Mouse (Mus musculus) MEL (cell line): ENCODE data around the gene Sult6b2. TPM values are rescaled to one million over a fixed set of nuclear protein-coding genes. Genes with fewer than 3 reads are reported as not detected.

Source experiments
- DNase-seq: peaks from one replicate; pipeline ENCODE4 v3.0.0; 2011; ENCODE audit warnings: low read depth, low spot score
- H3K27ac ChIP-seq: 2 replicates; pipeline ENCODE4 v1.5.1; 2012; ENCODE audit warnings: low read depth, mild to moderate bottlenecking, control low read depth, low read length, moderate library complexity; ENCODE audit not compliant: control insufficient read depth
- H3K27me3 ChIP-seq, 2 experiments: fragments of 150-350 bp in 1 of 2; sonication (generic) in 1 of 2; 2 replicates each; pipeline ENCODE4 v1.6.1; 2012; ENCODE audit warnings: low read length in 2 of 2, mild to moderate bottlenecking in 2 of 2, improper control_type of control experiment in 1 of 2, moderate library complexity in 1 of 2; ENCODE audit not compliant: insufficient read depth in 2 of 2, control insufficient read depth in 1 of 2
- H3K36me3 ChIP-seq, 2 experiments: 2 replicates each; pipeline ENCODE4 v1.6.1; 2012 to 2014; ENCODE audit warnings: low read length in 2 of 2, improper control_type of control experiment in 1 of 2, inconsistent platforms in 1 of 2, mild to moderate bottlenecking in 1 of 2; ENCODE audit not compliant: insufficient read depth in 2 of 2, control insufficient read depth in 1 of 2
- H3K4me1 ChIP-seq, 2 experiments: fragments of 150-350 bp in 1 of 2; sonication (generic) in 1 of 2; 2 replicates each; pipeline ENCODE4 v1.6.1; 2012; ENCODE audit warnings: low read length in 2 of 2, improper control_type of control experiment in 1 of 2, mild to moderate bottlenecking in 1 of 2; ENCODE audit not compliant: insufficient read depth in 2 of 2, control insufficient read depth in 1 of 2
- H3K4me3 ChIP-seq, 2 experiments: fragments of 150-350 bp in 1 of 2; sonication (generic) in 1 of 2; 2 replicates each; pipeline ENCODE4 v1.5.1; 2012; ENCODE audit warnings: low read depth in 2 of 2, low read length in 2 of 2, mild to moderate bottlenecking in 2 of 2, moderate library complexity in 2 of 2, control low read depth in 1 of 2, improper control_type of control experiment in 1 of 2; ENCODE audit not compliant: control insufficient read depth in 1 of 2, insufficient read depth in 1 of 2
- H3K79me2 ChIP-seq: 2 replicates; pipeline ENCODE4 v1.6.1; 2012; ENCODE audit warnings: mild to moderate bottlenecking, low read length, moderate library complexity; ENCODE audit not compliant: control insufficient read depth, poor library complexity, insufficient read depth
- H3K9ac ChIP-seq: 2 replicates; pipeline ENCODE4 v1.6.1; 2012; ENCODE audit warnings: low read depth, mild to moderate bottlenecking, control low read depth, low read length, moderate library complexity; ENCODE audit not compliant: control insufficient read depth, poor library complexity, severe bottlenecking
- H3K9me3 ChIP-seq: fragments of 150-350 bp; sonication (generic); replicated peaks from 2 replicates; pipeline ENCODE4 v1.6.1; 2012; ENCODE audit warnings: mild to moderate bottlenecking, low read length, improper control_type of control experiment, moderate library complexity; ENCODE audit not compliant: insufficient read depth
- BHLHE40 ChIP-seq: IDR thresholded peaks from 2 replicates; pipeline ENCODE4 v1.6.1; 2012; ENCODE audit warnings: low read depth, mild to moderate bottlenecking, inconsistent platforms, low read length, improper control_type of control experiment, borderline replicate concordance
- CHD1 ChIP-seq: IDR thresholded peaks from 2 replicates; pipeline ENCODE4 v1.6.1; 2012; ENCODE audit warnings: low read depth, mild to moderate bottlenecking, inconsistent platforms, low read length, improper control_type of control experiment
- CHD2 ChIP-seq: IDR thresholded peaks from 2 replicates; pipeline ENCODE4 v1.6.1; 2011; ENCODE audit warnings: low read length, improper control_type of control experiment
- ELF1 ChIP-seq: IDR thresholded peaks from 2 replicates; pipeline ENCODE4 v1.6.1; 2014; ENCODE audit warnings: low read depth, mild to moderate bottlenecking, inconsistent platforms, low read length, improper control_type of control experiment, moderate library complexity
- EP300 ChIP-seq, 2 experiments: IDR thresholded peaks; 2 replicates each; pipeline ENCODE4 v1.6.1; 2011; ENCODE audit warnings: improper control_type of control experiment in 2 of 2, low read length in 2 of 2, low read depth in 1 of 2, mild to moderate bottlenecking in 1 of 2
- ETS1 ChIP-seq: IDR thresholded peaks from 2 replicates; pipeline ENCODE4 v1.6.1; 2012; ENCODE audit warnings: low read depth, mild to moderate bottlenecking, inconsistent platforms, low read length, improper control_type of control experiment, moderate library complexity
- GABPA ChIP-seq: IDR thresholded peaks from 2 replicates; pipeline ENCODE4 v1.6.1; 2012; ENCODE audit warnings: low read depth, mild to moderate bottlenecking, inconsistent platforms, low read length, improper control_type of control experiment, moderate library complexity
- HCFC1 ChIP-seq: IDR thresholded peaks from 2 replicates; pipeline ENCODE4 v1.6.1; 2012; ENCODE audit warnings: low read depth, mild to moderate bottlenecking, inconsistent platforms, low read length, improper control_type of control experiment, moderate library complexity
- KAT2A ChIP-seq: conservative IDR thresholded peaks from 2 replicates; pipeline ENCODE4 v1.6.1; 2012; ENCODE audit warnings: low read depth, low read length, improper control_type of control experiment, inconsistent platforms
- MAFK ChIP-seq: IDR thresholded peaks from 2 replicates; pipeline ENCODE4 v1.6.1; 2011; ENCODE audit warnings: low read depth, mild to moderate bottlenecking, low read length, improper control_type of control experiment, borderline replicate concordance
- MAX ChIP-seq: IDR thresholded peaks from 2 replicates; pipeline ENCODE4 v1.6.1; 2011; ENCODE audit warnings: low read length, improper control_type of control experiment
- MAZ ChIP-seq: IDR thresholded peaks from 2 replicates; pipeline ENCODE4 v1.6.1; 2012; ENCODE audit warnings: low read depth, mild to moderate bottlenecking, inconsistent platforms, low read length, improper control_type of control experiment
- MEF2A ChIP-seq: IDR thresholded peaks from 2 replicates; pipeline ENCODE4 v1.6.1; 2014; ENCODE audit warnings: low read depth, mild to moderate bottlenecking, inconsistent platforms, low read length, improper control_type of control experiment; ENCODE audit not compliant: poor library complexity, insufficient replicate concordance, severe bottlenecking; ENCODE audit errors: extremely low read depth
- MXI1 ChIP-seq: IDR thresholded peaks from 2 replicates; pipeline ENCODE4 v1.6.1; 2011; ENCODE audit warnings: mild to moderate bottlenecking, low read depth, low read length, improper control_type of control experiment
- MYC ChIP-seq: IDR thresholded peaks from 2 replicates; pipeline ENCODE4 v1.6.1; 2011; ENCODE audit warnings: low read depth, mild to moderate bottlenecking, low read length, improper control_type of control experiment, moderate library complexity
- NRF1 ChIP-seq: IDR thresholded peaks from 2 replicates; pipeline ENCODE4 v1.6.1; 2014; ENCODE audit warnings: low read depth, mild to moderate bottlenecking, inconsistent platforms, low read length, improper control_type of control experiment, moderate library complexity; ENCODE audit not compliant: poor library complexity, insufficient read depth, severe bottlenecking
- POLR2AphosphoS2 ChIP-seq: IDR thresholded peaks from 2 replicates; pipeline ENCODE4 v1.6.1; 2011; ENCODE audit warnings: low read length, improper control_type of control experiment
- RAD21 ChIP-seq: IDR thresholded peaks from 2 replicates; pipeline ENCODE4 v1.6.1; 2011; ENCODE audit warnings: mild to moderate bottlenecking, low read depth, low read length, improper control_type of control experiment
- SIN3A ChIP-seq: IDR thresholded peaks from 2 replicates; pipeline ENCODE4 v1.6.1; 2012; ENCODE audit warnings: low read length, improper control_type of control experiment, inconsistent platforms
- TAL1 ChIP-seq: IDR thresholded peaks from 2 replicates; pipeline ENCODE4 v1.6.1; 2012; ENCODE audit warnings: mild to moderate bottlenecking, inconsistent platforms, low read length, moderate library complexity, mixed read lengths
- TBP ChIP-seq: IDR thresholded peaks from 2 replicates; pipeline ENCODE4 v1.8.0; 2011; ENCODE audit warnings: low read depth, low read length, improper control_type of control experiment
- TCF12 ChIP-seq: IDR thresholded peaks from 2 replicates; pipeline ENCODE4 v1.6.1; 2014; ENCODE audit warnings: low read depth, mild to moderate bottlenecking, inconsistent platforms, low read length, improper control_type of control experiment, moderate library complexity
- ZC3H11A ChIP-seq: IDR thresholded peaks from 2 replicates; pipeline ENCODE4 v1.6.1; 2012; ENCODE audit warnings: low read depth, mild to moderate bottlenecking, inconsistent platforms, low read length, improper control_type of control experiment
- ZMIZ1 ChIP-seq: IDR thresholded peaks from 2 replicates; pipeline ENCODE4 v1.6.1; 2012; ENCODE audit warnings: low read depth, mild to moderate bottlenecking, inconsistent platforms, low read length, improper control_type of control experiment, moderate library complexity
- polyA plus RNA-seq, 2 experiments: library from polyadenylated mRNA; stranded (reverse) in 1 of 2; unstranded in 1 of 2; fragments of >175 nt in 1 of 2; fragments of >200 nt in 1 of 2; gene quantifications; 2 replicates each; pipeline versions ENCODE4 v1.2.1 to v1.2.4; 2012; ENCODE audit warnings: low replicate concordance in 2 of 2, low read depth in 1 of 2; ENCODE audit not compliant: insufficient read length in 2 of 2, insufficient read depth in 1 of 2, missing spikeins in 1 of 2
- total RNA-seq: library from RNA; depleted of rRNA; stranded (reverse); fragments of 300-350 nt; gene quantifications from 2 replicates; pipeline ENCODE4 v1.2.3, GENCODE M21; 2012

The Sult6b2 gene
- total and polyA plus RNA-seq, 3 experiments, result 0.07 TPM; not detected in 2

GRCm38 (mm10) chr6:142756507-142757333, 47.6 kb downstream of the Sult6b2 start, which contains the start of gene Cmas (continued):
- TF ChIP-seq MYC (no peak), HCFC1 (peak; percentile 99), BHLHE40 (no peak), CHD2 (no peak), GABPA (no peak), RAD21 (no peak), TAL1 (no peak), ELF1 (peak; percentile 59; the same call in 1 of the 2 replicates)

GRCm38 (mm10) chr6:142752331-142753246, 51.7 kb downstream of the Sult6b2 start:
- Histone ChIP-seq H3K36me3 (peaks cover 0 to 26% of the 10 kb centered on the region in 2 experiments; a peak in 2 of 4 replicates), H3K4me1 (peaks cover 16 to 31% of the 10 kb centered on the region in 2 experiments), H3K27ac (peak overlapping the region; percentile 66), H3K9ac (peak overlapping the region; percentile 43), H3K27me3 (no peaks in the 10 kb centered on the region), H3K79me2 (peaks cover 6% of the 10 kb centered on the region), H3K4me3 (peak overlapping the region; percentile 35 to 60), H3K9me3 (no peaks in the 10 kb centered on the region)
- DNase-seq, result peak; percentile 84
- TF ChIP-seq KAT2A (no peak), MXI1 (peak; percentile 69), TCF12 (peak; percentile 54), MAFK (no peak), ZC3H11A (no peak), POLR2AphosphoS2 (no peak), TAL1 (peak; percentile 6; the same call in 1 of the 2 replicates), NRF1 (no peak), EP300 (IDR thresholded peaks at IDR 0.05; ENCODE audit: low read depth in 1 of 2, low read length in 2 of 2) (peak; percentile 36 to 57; a peak in 3 of 4 replicates), HCFC1 (no peak), CHD1 (no peak), MEF2A (no peak), MAZ (no peak), MYC (0 out of 2 replicates have a peak, but pooled peaks have one; percentile 56), ZMIZ1 (no peak), CHD2 (no peak), MAX (peak; percentile 61; the same call in 1 of the 2 replicates), RAD21 (no peak), TBP (peak; percentile 51; the same call in 1 of the 2 replicates), ETS1 (peak; percentile 78), SIN3A (peak; percentile 53)
- TF ChIP-seq, all 39 proteins: peak for 9
